Mouse (Mus musculus): Measurements from ENCODE around the gene Ubxn4. TPM values are rescaled to one million over a fixed set of nuclear protein-coding genes. Genes with fewer than 3 reads are reported as not detected.

Ubxn4 gene
- polyA plus RNA-seq, 1 experiment from 2014 or later: 52.1 TPM

DNA sequence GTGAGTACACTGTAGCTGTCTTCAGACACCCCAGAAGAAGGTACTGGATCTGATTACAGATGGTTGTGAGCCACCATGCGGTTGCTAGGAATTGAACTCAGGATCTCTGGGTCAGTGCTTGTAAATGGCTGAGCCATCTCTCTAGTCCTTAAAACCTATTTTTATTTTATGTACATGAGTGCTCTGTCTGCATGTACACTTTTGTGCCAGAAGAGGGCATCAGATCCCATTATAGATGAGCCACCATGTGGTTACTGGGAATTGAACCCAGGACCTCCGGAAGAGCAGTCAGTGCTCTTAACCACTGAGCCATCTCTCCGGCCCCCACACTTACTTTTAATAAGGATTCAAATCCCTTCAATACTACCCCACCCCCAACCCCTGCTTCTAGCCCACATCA, 39.2 kb downstream of the Ubxn4 start:
- no peak for ATAC-seq (ENCODE audit: insufficient number of reproducible peaks, insufficient read depth, low FRiP score, low read depth)
- Histone ChIP-seq H3K27ac (replicated peaks in 1 of 2; ENCODE audit: control insufficient read depth in 1 of 2, insufficient read depth in 1 of 2, low read depth in 2 of 2, low read length in 2 of 2) (no peak overlapping the region), H3K9ac (ENCODE audit: low read length) (no peak overlapping the region), H3K9me3 (ENCODE audit: control insufficient read depth, low read length) (peaks cover 4% of the 10 kb centered on the region), H3K4me2 (ENCODE audit: low read length) (no peak overlapping the region), H3K27me3 (ENCODE audit: control insufficient read depth, insufficient read depth, low read length) (no peaks in the 10 kb centered on the region), H3K36me3 (ENCODE audit: control insufficient read depth, insufficient read depth, low read length) (peaks cover 35% of the 10 kb centered on the region), H3K4me3 (ENCODE audit: control insufficient read depth in 1 of 2, insufficient read depth in 1 of 2, low read depth in 1 of 2, low read length in 2 of 2) (no peak overlapping the region), H3K4me1 (ENCODE audit: control insufficient read depth in 2 of 2, insufficient read depth in 2 of 2, low read length in 2 of 2) (no peaks in the 10 kb centered on the region)
- 97% methylated on average over 3 of the region's 3 CpGs for WGBS

DNA sequence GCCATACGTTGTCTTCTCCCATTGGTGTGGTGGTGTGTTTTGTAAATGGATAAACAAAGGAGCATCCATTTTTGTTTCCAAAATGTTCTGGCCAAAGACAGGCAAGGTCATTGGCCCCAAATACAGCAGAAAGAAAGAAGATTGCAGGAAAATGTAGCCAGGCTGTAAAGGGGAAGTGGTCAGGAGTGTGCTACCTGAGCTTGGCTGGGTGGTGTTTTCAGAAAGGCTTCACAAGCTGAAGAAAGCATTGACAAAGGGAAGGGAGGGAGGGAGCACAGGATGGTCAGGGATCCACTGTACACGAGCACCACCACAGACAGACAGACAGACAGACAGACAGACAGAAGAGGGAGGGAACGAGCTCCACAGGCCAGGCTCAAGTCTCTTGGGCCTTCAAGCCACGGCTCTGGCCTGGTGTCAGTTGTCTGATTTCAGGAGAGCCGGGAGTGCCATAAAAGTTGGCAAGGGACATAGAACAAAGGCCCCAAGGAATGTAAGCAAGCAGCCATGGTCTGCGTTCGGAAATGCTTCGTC, 40.5 kb downstream of the Ubxn4 start:
- Histone ChIP-seq H3K27ac (replicated peaks in 1 of 2; ENCODE audit: control insufficient read depth in 1 of 2, insufficient read depth in 1 of 2, low read depth in 2 of 2, low read length in 2 of 2) (no peak overlapping the region), H3K36me3 (ENCODE audit: control insufficient read depth, insufficient read depth, low read length) (peaks cover 22% of the 10 kb centered on the region), H3K27me3 (ENCODE audit: control insufficient read depth, insufficient read depth, low read length) (no peaks in the 10 kb centered on the region), H3K4me2 (ENCODE audit: low read length) (no peak overlapping the region), H3K9ac (ENCODE audit: low read length) (no peak overlapping the region), H3K9me3 (ENCODE audit: control insufficient read depth, low read length) (peaks cover 4% of the 10 kb centered on the region), H3K4me3 (ENCODE audit: control insufficient read depth in 1 of 2, insufficient read depth in 1 of 2, low read depth in 1 of 2, low read length in 2 of 2) (no peak overlapping the region), H3K4me1 (ENCODE audit: control insufficient read depth in 2 of 2, insufficient read depth in 2 of 2, low read length in 2 of 2) (no peaks in the 10 kb centered on the region)
- 82% methylated on average over 8 of the region's 8 CpGs for WGBS
- no peak for ATAC-seq (ENCODE audit: insufficient number of reproducible peaks, insufficient read depth, low FRiP score, low read depth)

DNA sequence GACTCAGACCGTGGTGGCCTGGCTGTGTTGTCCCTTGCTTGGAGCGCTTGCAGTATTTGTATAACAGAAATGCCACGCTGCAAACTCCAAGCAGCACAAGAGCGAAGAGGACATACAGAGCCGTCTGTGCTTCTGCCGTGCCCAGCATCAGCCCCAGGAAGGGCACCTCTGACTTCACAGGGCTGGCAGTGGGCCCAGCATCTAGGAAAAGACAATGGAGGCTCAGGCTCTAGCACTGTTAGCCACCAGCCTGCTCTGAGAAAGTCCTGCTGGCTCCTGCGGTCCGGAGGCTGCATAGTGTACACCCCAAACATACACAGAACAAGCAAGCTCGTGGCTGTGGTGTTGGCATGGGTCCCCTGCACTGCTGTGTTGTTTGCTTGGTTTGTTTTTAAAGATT, 41.4 kb downstream of the Ubxn4 start:
- no peaks in the 10 kb centered on the region for H3K4me1 ChIP-seq (ENCODE audit: control insufficient read depth in 2 of 2, insufficient read depth in 2 of 2, low read length in 2 of 2)
- H3K4me2 ChIP-seq (ENCODE audit: low read length): no peak overlapping the region
- peaks cover 13% of the 10 kb centered on the region for H3K36me3 ChIP-seq (ENCODE audit: control insufficient read depth, insufficient read depth, low read length)
- H3K4me3 ChIP-seq (ENCODE audit: control insufficient read depth in 1 of 2, insufficient read depth in 1 of 2, low read depth in 1 of 2, low read length in 2 of 2): no peak overlapping the region
- no peak overlapping the region for H3K9ac ChIP-seq (ENCODE audit: low read length)
- no peak overlapping the region for H3K27ac ChIP-seq (replicated peaks in 1 of 2; ENCODE audit: control insufficient read depth in 1 of 2, insufficient read depth in 1 of 2, low read depth in 2 of 2, low read length in 2 of 2)
- 76% methylated on average over 9 of the region's 9 CpGs for WGBS
- peaks cover 4% of the 10 kb centered on the region for H3K9me3 ChIP-seq (ENCODE audit: control insufficient read depth, low read length)
- no peaks in the 10 kb centered on the region for H3K27me3 ChIP-seq (ENCODE audit: control insufficient read depth, insufficient read depth, low read length)
- ATAC-seq (ENCODE audit: insufficient number of reproducible peaks, insufficient read depth, low FRiP score, low read depth): no peak

GRCm38 (mm10) chr1:128290295-128290694, 46.5 kb downstream of the Ubxn4 start:
- Histone ChIP-seq H3K27ac (replicated peaks in 1 of 2; ENCODE audit: control insufficient read depth in 1 of 2, insufficient read depth in 1 of 2, low read depth in 2 of 2, low read length in 2 of 2) (no peak overlapping the region), H3K9me3 (ENCODE audit: control insufficient read depth, low read length) (no peaks in the 10 kb centered on the region), H3K9ac (ENCODE audit: low read length) (no peak overlapping the region), H3K4me1 (ENCODE audit: control insufficient read depth in 2 of 2, insufficient read depth in 2 of 2, low read length in 2 of 2) (no peaks in the 10 kb centered on the region), H3K27me3 (ENCODE audit: control insufficient read depth, insufficient read depth, low read length) (no peaks in the 10 kb centered on the region), H3K4me2 (ENCODE audit: low read length) (no peak overlapping the region), H3K4me3 (ENCODE audit: control insufficient read depth in 1 of 2, insufficient read depth in 1 of 2, low read depth in 1 of 2, low read length in 2 of 2) (no peak overlapping the region), H3K36me3 (ENCODE audit: control insufficient read depth, insufficient read depth, low read length) (no peaks in the 10 kb centered on the region)
- no peak for ATAC-seq (ENCODE audit: insufficient number of reproducible peaks, insufficient read depth, low FRiP score, low read depth)
- WGBS: 90% methylated on average over 5 of the region's 5 CpGs

DNA sequence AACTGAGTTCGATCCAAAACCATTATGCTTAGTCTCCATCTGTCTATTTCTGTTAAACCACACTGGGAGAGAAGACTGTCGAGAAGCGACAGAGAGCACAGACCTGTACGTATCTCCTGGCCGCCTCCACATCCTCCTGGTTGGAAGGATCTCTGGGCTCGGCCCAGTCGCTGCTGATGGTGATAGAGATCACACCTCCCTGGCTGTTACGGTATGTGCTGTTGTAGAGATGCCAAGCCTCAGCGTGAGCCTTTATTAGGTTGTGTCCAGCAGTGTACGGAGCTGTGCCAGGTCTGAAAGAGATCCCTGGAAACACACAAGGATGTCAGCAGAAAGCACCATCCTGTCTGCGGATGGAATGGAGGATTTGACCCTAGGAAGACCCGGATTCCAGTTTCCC, 49.8 kb downstream of the Ubxn4 start:
- Histone ChIP-seq H3K4me3 (ENCODE audit: control insufficient read depth in 1 of 2, insufficient read depth in 1 of 2, low read depth in 1 of 2, low read length in 2 of 2) (no peak overlapping the region), H3K27me3 (ENCODE audit: control insufficient read depth, insufficient read depth, low read length) (no peaks in the 10 kb centered on the region), H3K4me2 (ENCODE audit: low read length) (no peak overlapping the region), H3K27ac (replicated peaks in 1 of 2; ENCODE audit: control insufficient read depth in 1 of 2, insufficient read depth in 1 of 2, low read depth in 2 of 2, low read length in 2 of 2) (no peak overlapping the region), H3K9me3 (ENCODE audit: control insufficient read depth, low read length) (no peaks in the 10 kb centered on the region), H3K9ac (ENCODE audit: low read length) (no peak overlapping the region), H3K4me1 (ENCODE audit: control insufficient read depth in 2 of 2, insufficient read depth in 2 of 2, low read length in 2 of 2) (no peaks in the 10 kb centered on the region), H3K36me3 (ENCODE audit: control insufficient read depth, insufficient read depth, low read length) (no peaks in the 10 kb centered on the region)
- ATAC-seq (ENCODE audit: insufficient number of reproducible peaks, insufficient read depth, low FRiP score, low read depth): no peak
- 83% methylated on average over 12 of the region's 12 CpGs for whole genome bisulfite sequencing

GRCm38 (mm10) chr1:128295296-128295695, 51.5 kb downstream of the Ubxn4 start:
- WGBS: 61% methylated on average over 8 of the region's 8 CpGs
- ATAC-seq (ENCODE audit: insufficient number of reproducible peaks, insufficient read depth, low FRiP score, low read depth): no peak

DNA sequence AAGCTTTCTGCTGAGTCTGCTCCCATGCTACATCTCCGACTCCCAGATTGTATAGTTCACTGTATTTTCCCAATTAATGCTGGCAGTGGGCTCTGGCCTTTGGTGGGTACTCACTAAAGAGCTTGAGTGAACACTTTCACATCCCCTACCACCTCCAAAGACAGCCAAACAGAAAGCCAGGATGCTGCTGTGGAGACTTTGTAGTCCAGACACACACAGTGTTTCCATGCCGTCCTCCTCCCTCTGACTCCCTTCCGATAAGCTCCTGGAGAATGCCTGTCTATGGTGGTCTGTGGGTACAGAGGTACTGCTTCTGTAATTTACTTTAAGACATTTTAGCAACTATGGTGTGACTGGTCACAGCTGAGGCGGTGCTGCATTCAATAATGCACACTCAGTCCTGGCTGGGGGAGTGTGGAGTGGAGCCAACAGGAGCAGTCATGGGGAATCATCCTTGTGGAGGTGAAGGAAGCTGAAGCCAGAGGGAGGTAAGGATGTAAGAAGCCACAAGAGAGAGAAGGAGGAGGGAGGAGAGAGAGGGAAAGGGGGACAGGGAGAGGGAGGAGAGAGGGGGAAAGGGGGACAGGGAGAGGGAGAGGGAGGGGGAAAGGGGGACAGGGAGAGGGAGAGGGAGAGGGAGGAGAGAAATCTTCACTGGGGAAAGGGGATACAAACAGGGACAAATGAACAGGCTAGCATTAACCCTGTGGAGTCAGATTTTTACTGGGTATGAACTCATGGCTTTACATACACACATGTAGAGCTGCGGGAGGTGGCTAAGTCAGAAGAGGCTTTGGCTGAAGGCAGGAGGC, 52.2 kb downstream of the Ubxn4 start:
- 78% methylated on average over 5 of the region's 5 CpGs for WGBS
- ATAC-seq (ENCODE audit: insufficient number of reproducible peaks, insufficient read depth, low FRiP score, low read depth): no peak
- Histone ChIP-seq H3K4me1 (ENCODE audit: control insufficient read depth in 2 of 2, insufficient read depth in 2 of 2, low read length in 2 of 2) (no peaks in the 10 kb centered on the region), H3K9ac (ENCODE audit: low read length) (no peak overlapping the region), H3K9me3 (ENCODE audit: control insufficient read depth, low read length) (no peaks in the 10 kb centered on the region), H3K27me3 (ENCODE audit: control insufficient read depth, insufficient read depth, low read length) (no peaks in the 10 kb centered on the region), H3K27ac (replicated peaks in 1 of 2; ENCODE audit: control insufficient read depth in 1 of 2, insufficient read depth in 1 of 2, low read depth in 2 of 2, low read length in 2 of 2) (no peak overlapping the region), H3K4me3 (ENCODE audit: control insufficient read depth in 1 of 2, insufficient read depth in 1 of 2, low read depth in 1 of 2, low read length in 2 of 2) (no peak overlapping the region), H3K36me3 (ENCODE audit: control insufficient read depth, insufficient read depth, low read length) (no peaks in the 10 kb centered on the region), H3K4me2 (ENCODE audit: low read length) (no peak overlapping the region)

More at GRCm38 (mm10) chr1:128295296-128295695, 51.5 kb downstream of the Ubxn4 start:
- Histone ChIP-seq H3K4me1 (ENCODE audit: control insufficient read depth in 2 of 2, insufficient read depth in 2 of 2, low read length in 2 of 2) (no peaks in the 10 kb centered on the region), H3K36me3 (ENCODE audit: control insufficient read depth, insufficient read depth, low read length) (no peaks in the 10 kb centered on the region), H3K27me3 (ENCODE audit: control insufficient read depth, insufficient read depth, low read length) (no peaks in the 10 kb centered on the region), H3K9me3 (ENCODE audit: control insufficient read depth, low read length) (no peaks in the 10 kb centered on the region), H3K9ac (ENCODE audit: low read length) (no peak overlapping the region), H3K4me3 (ENCODE audit: control insufficient read depth in 1 of 2, insufficient read depth in 1 of 2, low read depth in 1 of 2, low read length in 2 of 2) (no peak overlapping the region), H3K27ac (replicated peaks in 1 of 2; ENCODE audit: control insufficient read depth in 1 of 2, insufficient read depth in 1 of 2, low read depth in 2 of 2, low read length in 2 of 2) (no peak overlapping the region), H3K4me2 (ENCODE audit: low read length) (no peak overlapping the region)

DNA sequence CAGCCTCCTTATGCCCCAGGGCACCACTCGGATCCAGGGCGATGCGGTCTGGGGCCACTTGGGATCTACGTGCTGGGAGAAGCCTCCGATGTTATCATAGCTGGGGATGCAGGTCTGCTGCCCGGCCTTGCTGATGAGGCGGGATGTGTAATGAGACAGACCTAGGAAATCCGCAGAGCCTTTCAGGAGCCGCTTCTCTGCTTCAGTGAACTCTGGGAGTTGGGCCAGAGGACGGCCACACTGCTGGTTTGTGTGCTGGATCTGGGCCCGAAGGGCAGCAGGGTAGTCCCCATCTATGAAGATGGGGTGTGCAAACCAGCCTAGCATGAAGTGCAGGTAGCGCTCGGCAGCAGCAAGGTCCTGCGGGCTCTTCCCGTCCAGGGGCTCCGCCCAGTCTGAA, 60.1 kb downstream of the Ubxn4 start:
- no peaks in the 10 kb centered on the region for H3K4me1 ChIP-seq (ENCODE audit: control insufficient read depth in 2 of 2, insufficient read depth in 2 of 2, low read length in 2 of 2)
- H3K4me3 ChIP-seq (ENCODE audit: control insufficient read depth in 1 of 2, insufficient read depth in 1 of 2, low read depth in 1 of 2, low read length in 2 of 2): no peak overlapping the region
- no peak for ATAC-seq (ENCODE audit: insufficient number of reproducible peaks, insufficient read depth, low FRiP score, low read depth)
- H3K9me3 ChIP-seq (ENCODE audit: control insufficient read depth, low read length): no peaks in the 10 kb centered on the region
- WGBS: 89% methylated on average over 16 of the region's 16 CpGs
- no peaks in the 10 kb centered on the region for H3K27me3 ChIP-seq (ENCODE audit: control insufficient read depth, insufficient read depth, low read length)
- H3K27ac ChIP-seq (replicated peaks in 1 of 2; ENCODE audit: control insufficient read depth in 1 of 2, insufficient read depth in 1 of 2, low read depth in 2 of 2, low read length in 2 of 2): no peak overlapping the region
- no peaks in the 10 kb centered on the region for H3K36me3 ChIP-seq (ENCODE audit: control insufficient read depth, insufficient read depth, low read length)
- no peak overlapping the region for H3K4me2 ChIP-seq (ENCODE audit: low read length)
- H3K9ac ChIP-seq (ENCODE audit: low read length): no peak overlapping the region
